Mouse (Mus musculus) mouse embryonic stem cell (cell line): ENCODE data around the gene Gm20518.

Experiments
- in situ Hi-C, 2 experiments: fragments of 300-500 bp; cut with MboI; formaldehyde crosslinking; loops; 1 replicate in 1 of 2; 3 replicates in 1 of 2; pipeline ENCODE4 v1.14.3; 2019 to 2020; ENCODE audit warnings: low sequenced_read_pairs in 2 of 2, low pct_unique_long_range_greater_than_20kb in 1 of 2, mixed read lengths in 1 of 2; ENCODE audit not compliant: unreplicated experiment in 1 of 2

Gm20518 gene

GRCm38 (mm10) chr16:17816528-17816927 is 74.9 kb downstream of the Gm20518 start:
- in situ Hi-C loops = loop anchor here in 1 of 2 experiments (25.0 kb wide), 1 partner anchor 771 kb away; the partner anchor contains the start of gene Tbx1

- in situ Hi-C loops = loop anchor here in 1 of 2 experiments (25.0 kb wide), 1 partner anchor 772 kb away; the partner anchor contains the start of gene Tbx1
Measured at GRCm38 (mm10) chr16:17815411-17816402, 75.8 kb downstream of the Gm20518 start.

- in situ Hi-C loops = loop anchor here in 1 of 2 experiments (25.0 kb wide), 1 partner anchor 774 kb away; the partner anchor contains the start of gene Tbx1
Measured at GRCm38 (mm10) chr16:17813173-17813572, 78.3 kb downstream of the Gm20518 start.

DNA sequence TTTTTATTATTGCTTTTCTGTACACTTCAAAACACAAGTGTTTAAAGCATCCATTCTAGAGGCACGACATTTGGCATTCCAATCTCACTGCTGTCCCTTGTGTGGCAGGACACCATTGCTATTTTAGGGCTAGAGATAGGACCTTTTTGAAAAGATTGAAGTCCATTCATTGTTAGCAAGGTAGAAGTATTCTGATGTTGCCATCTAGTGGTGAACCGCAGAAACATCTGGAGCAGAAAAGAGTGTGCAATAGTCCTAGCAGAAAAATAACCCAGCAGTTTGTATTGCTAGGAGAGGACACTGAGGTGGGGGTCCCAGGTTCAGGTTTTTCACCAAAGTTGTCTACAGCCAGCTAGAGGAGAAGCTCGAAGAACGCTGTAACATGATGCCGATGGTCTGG is 79.4 kb downstream of the Gm20518 start:
- in situ Hi-C loops = loop anchor here in 1 of 2 experiments (25.0 kb wide), 1 partner anchor 775 kb away; the partner anchor contains the start of gene Tbx1

DNA sequence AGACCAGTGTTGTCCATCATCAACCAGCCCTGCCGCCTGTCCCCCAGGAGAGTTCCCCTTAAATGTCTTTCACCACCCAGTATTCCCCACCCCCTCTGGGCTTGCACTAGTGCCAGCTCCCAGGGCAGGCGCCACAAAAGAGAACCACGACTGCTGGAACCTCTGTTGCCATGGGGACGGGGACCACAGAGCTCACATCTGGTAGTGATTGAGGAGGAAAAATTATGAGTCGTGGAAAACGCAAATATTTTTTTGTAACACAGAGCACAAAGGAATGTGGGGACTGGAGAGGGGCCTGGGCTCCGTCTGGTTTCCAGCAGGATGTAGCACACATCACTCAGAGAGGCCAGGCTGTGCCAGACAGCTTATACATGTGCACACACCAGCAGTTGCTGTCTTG is 81.8 kb downstream of the Gm20518 start:
- in situ Hi-C loops = loop anchor here in 1 of 2 experiments (25.0 kb wide), 1 partner anchor 778 kb away; the partner anchor contains the start of gene Tbx1

GRCm38 (mm10) chr16:17809125-17809524 is 82.3 kb downstream of the Gm20518 start:
- in situ Hi-C loops = loop anchor here in 1 of 2 experiments (25.0 kb wide), 1 partner anchor 778 kb away; the partner anchor contains the start of gene Tbx1

GRCm38 (mm10) chr16:17807192-17808009 is 84.1 kb downstream of the Gm20518 start:
- in situ Hi-C loops = loop anchor here in 1 of 2 experiments (25.0 kb wide), 1 partner anchor 780 kb away; the partner anchor contains the start of gene Tbx1

DNA sequence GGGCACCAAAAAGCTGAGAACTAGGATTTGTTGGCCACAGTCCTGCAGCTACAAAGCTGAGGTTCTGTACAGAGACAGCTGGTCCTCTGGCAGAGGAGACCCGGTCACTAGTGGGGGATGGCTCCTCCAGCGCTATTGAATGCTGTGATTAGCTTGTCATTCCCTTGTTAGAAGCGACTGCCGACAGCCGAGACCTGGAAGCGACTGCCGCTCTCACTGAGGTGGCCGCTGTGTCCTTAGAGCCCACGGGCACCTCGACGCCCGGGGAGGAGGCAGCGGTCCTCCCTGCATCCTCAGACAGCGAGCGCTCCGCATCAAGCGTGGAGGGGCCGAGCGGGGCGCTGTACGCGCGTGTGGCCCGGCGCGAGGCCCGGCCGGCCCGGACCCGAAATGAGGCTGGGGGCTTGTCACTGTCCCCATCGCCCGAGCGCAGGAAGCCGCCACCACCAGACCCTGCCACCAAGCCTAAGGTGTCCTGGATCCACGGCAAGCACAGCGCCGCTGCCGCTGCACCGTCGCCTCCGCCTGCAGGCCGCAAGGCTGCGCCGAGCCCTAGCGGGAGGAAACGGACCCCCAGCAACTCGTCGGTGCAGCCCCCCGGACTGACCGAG is 84.8 kb downstream of the Gm20518 start:
- in situ Hi-C loops = loop anchor here in 1 of 2 experiments (25.0 kb wide), 1 partner anchor 781 kb away; the partner anchor contains the start of gene Tbx1

DNA sequence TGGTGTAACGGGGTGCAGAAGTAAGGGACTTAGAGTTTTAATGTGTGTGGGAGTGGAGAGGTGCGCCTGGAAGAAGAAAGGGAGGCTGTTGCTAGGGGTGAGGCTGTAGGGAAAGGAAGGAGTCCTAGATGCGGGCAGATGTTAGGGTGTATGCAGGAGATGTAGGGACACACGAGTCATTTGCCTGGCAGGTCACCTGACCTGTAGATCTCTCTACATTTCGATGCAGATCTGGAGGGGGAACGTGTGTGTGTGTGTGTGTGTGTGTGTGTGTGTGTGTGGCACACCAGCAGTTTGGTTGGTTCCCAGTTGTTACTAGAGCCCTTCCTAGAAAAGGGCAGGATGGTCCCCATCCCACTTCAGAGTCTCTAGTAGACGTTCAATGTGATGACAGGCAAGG is 86.5 kb downstream of the Gm20518 start:
- in situ Hi-C loops = loop anchor here (5.0 to 25.0 kb wide), 2 partner anchors 43 to 782 kb away; partner anchors contain the start of gene Tbx1 (in 1 of the 2)

DNA sequence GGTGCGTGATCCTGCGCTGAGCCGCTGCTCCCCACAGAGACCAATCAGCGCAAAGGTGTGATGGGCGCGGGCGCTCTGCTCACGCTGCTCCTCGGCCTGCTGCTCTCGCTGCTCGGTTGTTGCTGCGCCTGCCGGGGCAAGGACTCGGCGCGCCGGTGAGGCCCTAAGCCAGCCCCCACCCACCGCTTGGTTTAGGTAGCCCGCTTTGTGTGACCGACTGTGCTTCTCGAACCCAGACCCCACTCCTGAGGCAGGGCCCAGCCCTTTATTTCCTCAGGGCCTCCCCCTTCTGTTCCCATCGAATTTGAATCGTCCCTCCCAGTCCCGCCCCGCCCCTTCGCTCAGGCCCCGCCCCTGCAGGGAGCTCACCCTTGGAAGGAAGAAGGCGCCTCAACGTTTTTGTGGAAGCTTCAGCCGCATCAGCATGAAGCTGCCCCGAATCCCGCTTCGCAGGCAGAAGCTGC is 87.0 kb downstream of the Gm20518 start:
- in situ Hi-C loops = loop anchor here (5.0 to 25.0 kb wide), 2 partner anchors 42 to 783 kb away; partner anchors contain the start of gene Tbx1 (in 1 of the 2)

GRCm38 (mm10) chr16:17803675-17804448 is 87.6 kb downstream of the Gm20518 start:
- in situ Hi-C loops = loop anchor here (5.0 to 25.0 kb wide), 2 partner anchors 42 to 783 kb away; partner anchors contain the start of gene Tbx1 (in 1 of the 2)

GRCm38 (mm10) chr16:17802839-17803674 is 88.4 kb downstream of the Gm20518 start:
- in situ Hi-C loops = loop anchor here (5.0 to 25.0 kb wide), 2 partner anchors 41 to 784 kb away; partner anchors contain the start of gene Tbx1 (in 1 of the 2)

DNA sequence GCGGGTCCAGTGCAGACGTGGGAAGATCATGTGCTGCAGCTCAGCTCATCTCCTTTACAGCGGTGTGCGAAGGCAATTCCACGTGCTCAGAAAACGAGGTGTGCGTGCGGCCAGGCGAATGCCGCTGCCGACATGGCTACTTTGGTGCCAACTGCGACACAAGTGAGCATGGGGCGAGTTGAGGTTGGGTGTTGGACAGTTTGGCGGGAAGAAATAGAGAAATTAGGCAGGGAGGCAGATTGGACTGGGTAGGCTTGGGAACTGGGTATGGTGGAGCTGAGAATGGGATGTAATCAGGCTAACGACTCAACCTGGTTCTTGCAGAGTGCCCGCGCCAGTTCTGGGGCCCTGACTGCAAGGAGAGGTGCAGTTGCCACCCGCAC is 89.0 kb downstream of the Gm20518 start:
- in situ Hi-C loops = loop anchor here (5.0 to 25.0 kb wide), 2 partner anchors 40 to 785 kb away; partner anchors contain the start of gene Tbx1 (in 1 of the 2)

GRCm38 (mm10) chr16:17801777-17802455 is 89.6 kb downstream of the Gm20518 start:
- in situ Hi-C loops = loop anchor here (5.0 to 25.0 kb wide), 2 partner anchors 40 to 785 kb away; partner anchors contain the start of gene Tbx1 (in 1 of the 2)

DNA sequence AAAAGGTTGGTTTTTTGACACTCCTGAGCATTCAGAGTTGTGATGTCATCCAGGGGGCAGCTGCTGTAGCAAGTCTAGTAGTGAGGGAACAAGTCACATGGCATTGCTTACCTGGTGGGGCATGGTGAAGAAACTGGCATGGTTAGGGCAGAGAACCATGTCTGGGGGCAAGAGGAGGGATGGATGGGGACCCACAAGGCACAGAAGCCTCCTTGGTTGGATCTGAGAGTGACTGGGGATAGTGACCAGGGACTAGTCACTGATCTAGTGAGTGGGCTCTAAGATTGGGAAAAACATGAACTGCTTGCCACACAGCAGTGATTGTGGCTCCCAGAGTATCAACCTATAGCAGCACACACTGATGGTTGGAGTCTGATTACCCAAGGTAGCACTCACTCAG is 91.9 kb downstream of the Gm20518 start:
- in situ Hi-C loops = no loop called here
